Mouse (Mus musculus) cortical plate, adult 2 months (tissue): ENCODE measurements around the gene Akr1c13.

ENCODE experiments used
- CTCF ChIP-seq: fragments of 200-500 bp; IDR thresholded peaks from 2 replicates; pipeline ENCODE4 v1.5.1; 2011; ENCODE audit warnings: mild to moderate bottlenecking, control low read depth, low read length; ENCODE audit not compliant: insufficient read depth; ENCODE audit errors: extremely low read depth
- POLR2A ChIP-seq: fragments of 200-500 bp; IDR thresholded peaks from 2 replicates; pipeline ENCODE4 v1.6.1; 2011; ENCODE audit warnings: mild to moderate bottlenecking, low read length, control low read depth; ENCODE audit not compliant: insufficient read depth; ENCODE audit errors: extremely low read depth

- TF ChIP-seq CTCF (no peak), POLR2A (no peak)
Observed at GRCm38 (mm10) chr13:4233536-4234172, 42.7 kb downstream of the Akr1c13 start.
